Mouse (Mus musculus): Measurements from ENCODE around the gene Gm10490. TPM values are rescaled to one million over a fixed set of nuclear protein-coding genes. Genes with fewer than 3 reads are reported as not detected.
"Not testable (repeated sequence)": the region's sequence is repeated elsewhere in the genome, so short reads cannot be mapped to it uniquely, and the experiment has no call there.

The Gm10490 gene
- polyA plus RNA-seq, 1 experiment = not detected

DNA sequence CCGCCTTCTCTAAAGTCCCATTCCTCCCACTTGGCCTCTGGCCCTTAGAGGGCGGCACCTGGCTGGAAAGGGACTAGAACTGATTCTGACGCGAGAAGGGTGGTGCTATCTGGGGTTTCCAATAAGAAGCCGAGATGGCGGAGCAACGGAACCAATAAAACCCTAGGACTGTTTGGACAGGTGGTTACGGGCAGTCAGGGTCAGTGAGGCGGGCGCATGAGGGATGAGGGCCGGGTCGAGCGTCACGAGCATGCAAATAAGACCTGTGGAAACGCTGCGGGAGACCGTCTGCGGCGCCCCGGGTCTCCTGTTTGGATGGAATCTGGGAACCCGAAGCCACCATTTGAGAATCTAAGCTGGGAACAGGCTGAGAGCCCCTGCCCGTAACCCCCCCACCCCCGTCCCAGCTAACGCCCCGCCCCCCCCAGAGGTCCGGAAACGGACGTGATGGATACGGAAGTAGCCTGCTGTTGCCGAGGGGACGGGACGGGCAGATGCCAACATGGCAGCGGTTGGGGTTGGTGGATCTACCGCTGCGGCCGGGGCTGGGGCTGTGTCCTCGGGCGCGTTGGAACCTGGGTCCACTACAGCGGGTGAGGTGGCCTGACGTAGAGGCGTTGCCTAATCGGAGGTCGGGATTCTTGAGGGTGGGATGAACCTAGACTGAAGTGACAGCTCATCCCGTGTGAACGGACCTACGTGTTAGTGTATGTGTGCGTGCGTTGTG is 25.3 kb upstream of the Gm10490 start, which contains the start of gene Slc35a2:
Gene Slc35a2 (plus strand): TSS at position 188 of the 727 bp plus-strand sequence.
- H3K4me3 ChIP-seq (ENCODE audit: insufficient read depth, low read length) = peak within 1 kb of the TSS; percentile 91
- peak within 1 kb of the TSS; percentile 80 for H3K27ac ChIP-seq (ENCODE audit: insufficient read depth, low read depth, low read length)
- peaks cover 5% of the 10 kb centered on the region; the same call in 1 of the 2 replicates for H3K4me1 ChIP-seq (ENCODE audit: control insufficient read depth, insufficient read depth, low read length)
- TF ChIP-seq CTCF (IDR thresholded peaks at IDR 0.05; ENCODE audit: low read depth, low read length) = no peak
- no peak for TF ChIP-seq POLR2A (IDR thresholded peaks at IDR 0.05; ENCODE audit: borderline replicate concordance, low read depth, low read length)

DNA sequence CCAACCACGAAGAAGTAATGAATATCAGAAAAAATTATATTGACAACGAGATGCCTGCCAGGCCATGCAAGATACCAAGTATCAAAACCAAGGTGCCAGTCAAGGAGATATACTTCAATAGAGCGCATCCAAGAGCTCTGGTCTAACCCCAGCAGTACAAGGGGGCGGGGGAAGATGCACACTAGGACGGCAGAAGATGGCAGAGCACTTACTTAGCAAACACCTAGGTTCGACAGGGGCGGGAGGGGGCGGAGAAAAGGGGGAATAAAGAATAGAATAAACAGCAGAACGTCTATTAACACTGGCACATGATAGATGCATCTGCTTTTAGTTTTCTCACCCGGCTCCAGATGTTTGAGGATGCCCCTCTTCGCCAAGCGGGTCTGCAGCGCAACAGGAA is 11.1 kb upstream of the Gm10490 start:
- Histone ChIP-seq H3K4me3 (ENCODE audit: insufficient read depth, low read length) (peak overlapping the region; percentile 83), H3K4me1 (ENCODE audit: control insufficient read depth, insufficient read depth, low read length) (peaks cover 2% of the 10 kb centered on the region), H3K27ac (ENCODE audit: insufficient read depth, low read depth, low read length) (peak overlapping the region; percentile 56)
- TF ChIP-seq POLR2A (IDR thresholded peaks at IDR 0.05; ENCODE audit: borderline replicate concordance, low read depth, low read length) = no peak
- TF ChIP-seq CTCF (IDR thresholded peaks at IDR 0.05; ENCODE audit: low read depth, low read length) = no peak

DNA sequence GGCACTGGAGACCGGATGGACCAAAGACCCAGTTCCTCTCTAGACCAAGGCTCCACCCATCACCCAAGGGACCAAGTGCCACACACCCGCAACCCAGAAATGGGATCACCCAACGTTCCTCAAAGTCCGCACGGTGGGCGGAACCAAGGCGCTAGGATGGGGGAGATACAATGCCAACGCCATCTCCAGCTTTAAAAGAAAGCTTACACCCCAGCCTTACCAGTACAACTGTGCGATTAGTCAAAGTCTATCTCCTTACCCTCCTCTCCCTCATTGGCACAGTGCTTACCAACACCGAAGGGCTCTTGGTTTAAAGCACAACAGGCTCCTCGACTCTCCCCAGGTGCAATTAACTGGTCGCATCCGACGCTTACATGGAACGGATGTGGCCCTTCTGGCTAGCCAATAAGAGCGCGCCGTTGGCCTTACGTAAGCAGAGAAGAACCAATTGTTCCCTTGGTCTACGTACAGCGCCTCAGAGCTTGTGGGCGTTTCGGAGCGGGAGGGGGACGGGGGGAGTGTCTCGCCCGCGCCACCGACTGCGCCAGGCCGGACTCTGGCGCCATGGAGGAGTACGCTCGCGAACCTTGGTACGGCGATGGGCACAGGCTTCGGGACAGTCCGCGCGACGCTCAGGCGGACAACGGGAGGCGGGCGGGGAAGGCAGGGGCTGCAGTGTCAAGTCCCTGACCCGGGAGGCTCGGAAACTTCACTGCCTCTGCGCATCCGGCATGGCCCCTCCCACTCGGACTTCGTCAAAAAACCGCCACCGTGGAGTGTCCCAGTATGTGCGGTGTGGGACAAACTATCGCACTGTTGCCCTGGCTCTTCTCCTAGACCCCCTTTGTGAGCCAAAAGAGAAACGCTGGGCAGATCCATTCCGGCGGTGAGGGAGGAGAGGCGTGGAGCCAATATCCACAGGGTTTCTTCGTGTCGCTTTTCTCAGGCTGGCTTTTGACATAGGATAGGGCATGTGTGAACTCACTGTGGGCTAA is 10.2 kb upstream of the Gm10490 start, which contains the start of the genes Pqbp1 and Timm17b:
Gene Pqbp1 (minus strand): TSS at position 390 of the 995 bp plus-strand sequence.
Gene Timm17b (plus strand): TSS at position 478 of the 995 bp plus-strand sequence.
- Histone ChIP-seq H3K27ac (ENCODE audit: insufficient read depth, low read depth, low read length) (peak within 1 kb of the TSS; percentile 92), H3K4me1 (ENCODE audit: control insufficient read depth, insufficient read depth, low read length) (peaks cover 2% of the 10 kb centered on the region)
- TF ChIP-seq POLR2A (IDR thresholded peaks at IDR 0.05; ENCODE audit: borderline replicate concordance, low read depth, low read length) (no peak), CTCF (IDR thresholded peaks at IDR 0.05; ENCODE audit: low read depth, low read length) (no peak)

GRCm38 (mm10) chrX:7904441-7904840 is 4.9 kb upstream of the Gm10490 start:
- H3K4me1 ChIP-seq (ENCODE audit: control insufficient read depth, insufficient read depth, low read length) = no peaks in the 10 kb centered on the region
- TF ChIP-seq CTCF (IDR thresholded peaks at IDR 0.05; ENCODE audit: low read depth, low read length) = no peak
- no peak for TF ChIP-seq POLR2A (IDR thresholded peaks at IDR 0.05; ENCODE audit: borderline replicate concordance, low read depth, low read length)
- H3K27ac ChIP-seq (ENCODE audit: insufficient read depth, low read depth, low read length) = no peak overlapping the region
- no peak overlapping the region for H3K4me3 ChIP-seq (ENCODE audit: insufficient read depth, low read length)

More for the DNA sequence above, 10.2 kb upstream of the Gm10490 start, which contains the start of the genes Pqbp1 and Timm17b:
- H3K4me3 ChIP-seq (ENCODE audit: insufficient read depth, low read length) = peak within 1 kb of the TSS; percentile 83

GRCm38 (mm10) chrX:7907735-7908134 is 1.6 kb upstream of the Gm10490 start, which contains the start of gene Gm10491:
Gene Gm10491 (minus strand): TSS chrX:7907835.
- H3K4me1 ChIP-seq (ENCODE audit: control insufficient read depth, insufficient read depth, low read length) = no peaks in the 10 kb centered on the region
- TF ChIP-seq POLR2A (IDR thresholded peaks at IDR 0.05; ENCODE audit: borderline replicate concordance, low read depth, low read length) (no peak), CTCF (IDR thresholded peaks at IDR 0.05; ENCODE audit: low read depth, low read length) (no peak)

DNA sequence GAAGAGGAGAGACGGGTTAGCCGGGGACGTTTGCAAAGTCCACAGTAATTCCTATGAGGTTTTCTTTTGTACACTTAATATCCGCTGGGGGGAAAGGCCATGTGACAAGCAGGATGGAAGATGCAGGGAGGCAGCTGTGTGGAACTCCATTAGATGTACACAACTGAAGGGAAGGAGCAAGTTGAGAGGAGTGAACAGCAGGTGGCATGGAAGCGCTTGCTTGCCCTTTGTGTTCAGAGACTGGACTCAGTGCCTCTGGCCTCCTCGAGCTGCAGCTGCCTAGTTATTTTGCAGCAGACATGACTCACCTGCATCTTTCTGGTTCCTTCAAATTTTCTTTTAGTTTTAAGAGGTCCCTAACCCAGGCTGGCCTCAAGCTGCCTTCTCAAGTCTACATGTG is 1.1 kb downstream of the Gm10490 start:
- Histone ChIP-seq H3K4me1 (ENCODE audit: control insufficient read depth, insufficient read depth, low read length) (no peaks in the 10 kb centered on the region), H3K4me3 (ENCODE audit: insufficient read depth, low read length) (no peak overlapping the region), H3K27ac (ENCODE audit: insufficient read depth, low read depth, low read length) (no peak overlapping the region)
- TF ChIP-seq CTCF (IDR thresholded peaks at IDR 0.05; ENCODE audit: low read depth, low read length) (no peak), POLR2A (IDR thresholded peaks at IDR 0.05; ENCODE audit: borderline replicate concordance, low read depth, low read length) (no peak)

More at GRCm38 (mm10) chrX:7907735-7908134, 1.6 kb upstream of the Gm10490 start, which contains the start of gene Gm10491:
- Histone ChIP-seq H3K4me3 (ENCODE audit: insufficient read depth, low read length) (no peak within 1 kb of the TSS), H3K27ac (ENCODE audit: insufficient read depth, low read depth, low read length) (no peak within 1 kb of the TSS)

- H3K4me1 ChIP-seq (ENCODE audit: control insufficient read depth, insufficient read depth, low read length); H3K27ac ChIP-seq (ENCODE audit: insufficient read depth, low read depth, low read length); H3K4me3 ChIP-seq (ENCODE audit: insufficient read depth, low read length): not testable (repeated sequence)
Measured at GRCm38 (mm10) chrX:7915669-7916068, 6.3 kb downstream of the Gm10490 start.

GRCm38 (mm10) chrX:7917960-7918359 is 8.6 kb downstream of the Gm10490 start:
- H3K27ac ChIP-seq (ENCODE audit: insufficient read depth, low read depth, low read length); H3K4me3 ChIP-seq (ENCODE audit: insufficient read depth, low read length); H3K4me1 ChIP-seq (ENCODE audit: control insufficient read depth, insufficient read depth, low read length): not testable (repeated sequence)

GRCm38 (mm10) chrX:7919601-7920383 is 10.4 kb downstream of the Gm10490 start, which contains the start of gene Pcsk1n:
Gene Pcsk1n (plus strand): TSS chrX:7919822.
- TF ChIP-seq CTCF (IDR thresholded peaks at IDR 0.05; ENCODE audit: low read depth, low read length) (no peak), POLR2A (IDR thresholded peaks at IDR 0.05; ENCODE audit: borderline replicate concordance, low read depth, low read length) (no peak)
- no peak within 1 kb of the TSS for H3K4me3 ChIP-seq (ENCODE audit: insufficient read depth, low read length)
- H3K4me1 ChIP-seq (ENCODE audit: control insufficient read depth, insufficient read depth, low read length) = no peaks in the 10 kb centered on the region
- no peak within 1 kb of the TSS for H3K27ac ChIP-seq (ENCODE audit: insufficient read depth, low read depth, low read length)

All from bone marrow macrophage, adult 2 months (primary cell).